Mouse (Mus musculus): ENCODE measurements around the gene Hoxc8. TPM values are rescaled to one million over a fixed set of nuclear protein-coding genes. Genes with fewer than 3 reads are reported as not detected.

The Hoxc8 gene
- polyA plus RNA-seq, 1 experiment from 2014 or later: not detected

GRCm38 (mm10) chr15:102969296-102969695 lies 21.1 kb upstream of the Hoxc8 start:
- Histone ChIP-seq H3K4me1 (replicated peaks; ENCODE audit: control insufficient read depth, insufficient read depth, low read length) (no peaks in the 10 kb centered on the region), H3K27me3 (ENCODE audit: control insufficient read depth, insufficient read depth, low read length) (peaks cover 96% of the 10 kb centered on the region), H3K9me3 (ENCODE audit: control insufficient read depth, low read length) (no peaks in the 10 kb centered on the region), H3K9ac (ENCODE audit: low read depth, low read length) (no peak overlapping the region), H3K4me3 (ENCODE audit: low read depth, low read length) (no peak overlapping the region), H3K4me2 (replicated peaks; ENCODE audit: low read depth, low read length) (no peak overlapping the region), H3K27ac (ENCODE audit: low read depth, low read length) (no peak overlapping the region), H3K36me3 (ENCODE audit: control insufficient read depth, insufficient read depth, low read length) (no peaks in the 10 kb centered on the region)
- no peak for ATAC-seq (ENCODE audit: low FRiP score)
- no peak for DNase-seq (ENCODE audit: low spot score)
- 50% methylated on average over 1 of the region's 1 CpGs for WGBS

- no peak overlapping the region for H3K9ac ChIP-seq (ENCODE audit: low read depth, low read length)
- H3K4me1 ChIP-seq (replicated peaks; ENCODE audit: control insufficient read depth, insufficient read depth, low read length): no peaks in the 10 kb centered on the region
- H3K9me3 ChIP-seq (ENCODE audit: control insufficient read depth, low read length): no peaks in the 10 kb centered on the region
- peaks cover 94% of the 10 kb centered on the region for H3K27me3 ChIP-seq (ENCODE audit: control insufficient read depth, insufficient read depth, low read length)
- ATAC-seq (ENCODE audit: low FRiP score) (no peak), DNase-seq (ENCODE audit: low spot score) (no peak)
- H3K36me3 ChIP-seq (ENCODE audit: control insufficient read depth, insufficient read depth, low read length): no peaks in the 10 kb centered on the region
- WGBS: 4% methylated on average over 12 of the region's 12 CpGs
- H3K27ac ChIP-seq (ENCODE audit: low read depth, low read length): no peak overlapping the region
- H3K4me3 ChIP-seq (ENCODE audit: low read depth, low read length): no peak overlapping the region
- H3K4me2 ChIP-seq (replicated peaks; ENCODE audit: low read depth, low read length): no peak overlapping the region
Observed at GRCm38 (mm10) chr15:102970740-102971139, 19.7 kb upstream of the Hoxc8 start.

DNA sequence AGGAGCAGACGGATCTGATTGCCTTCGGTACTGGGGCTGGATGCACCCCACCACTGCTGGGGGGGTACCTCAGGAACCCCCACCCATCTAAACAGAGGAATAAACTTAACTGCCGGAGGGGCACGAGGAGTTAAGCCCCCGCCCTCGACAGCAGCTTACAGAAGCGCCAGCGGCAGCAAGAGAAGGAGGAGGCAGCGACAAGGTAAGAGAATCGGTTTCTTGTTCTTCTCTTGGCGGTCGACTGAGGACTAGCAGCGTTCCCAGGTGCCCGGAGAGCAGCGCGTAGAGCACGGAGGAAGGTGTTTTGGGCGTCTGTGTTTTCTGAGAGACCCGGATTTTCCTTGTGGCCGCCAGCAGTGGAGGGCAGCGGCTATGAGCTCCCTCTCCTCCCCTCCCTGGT lies 18.2 kb upstream of the Hoxc8 start:
- Histone ChIP-seq H3K9ac (ENCODE audit: low read depth, low read length) (no peak overlapping the region), H3K4me2 (replicated peaks; ENCODE audit: low read depth, low read length) (no peak overlapping the region), H3K27me3 (ENCODE audit: control insufficient read depth, insufficient read depth, low read length) (peaks cover 94% of the 10 kb centered on the region), H3K27ac (ENCODE audit: low read depth, low read length) (no peak overlapping the region), H3K9me3 (ENCODE audit: control insufficient read depth, low read length) (no peaks in the 10 kb centered on the region), H3K4me1 (replicated peaks; ENCODE audit: control insufficient read depth, insufficient read depth, low read length) (no peaks in the 10 kb centered on the region), H3K4me3 (ENCODE audit: low read depth, low read length) (no peak overlapping the region), H3K36me3 (ENCODE audit: control insufficient read depth, insufficient read depth, low read length) (no peaks in the 10 kb centered on the region)
- DNase-seq (ENCODE audit: low spot score) (no peak), ATAC-seq (ENCODE audit: low FRiP score) (no peak)
- WGBS: 2% methylated on average over 21 of the region's 21 CpGs

DNA sequence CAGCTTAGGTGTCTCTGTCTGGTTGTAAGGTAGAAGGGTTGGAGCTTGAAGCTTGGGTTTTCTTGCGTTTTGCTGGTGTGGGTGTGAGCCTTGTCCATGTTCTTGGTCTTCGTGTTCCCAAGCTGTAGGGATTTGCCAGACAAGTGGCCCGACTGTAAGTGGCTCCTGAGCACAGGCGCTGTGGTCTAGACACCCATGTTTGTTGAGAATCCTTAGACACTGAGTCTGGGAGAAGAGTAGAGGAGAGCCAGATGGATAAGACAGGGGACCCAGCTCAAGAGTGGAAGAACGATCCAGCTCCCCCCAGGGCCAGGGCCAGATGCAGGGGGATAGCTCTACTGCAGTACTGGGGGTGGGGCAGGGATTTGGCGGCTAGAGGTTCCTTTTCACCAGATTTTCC lies 17.7 kb upstream of the Hoxc8 start:
- peaks cover 94% of the 10 kb centered on the region for H3K27me3 ChIP-seq (ENCODE audit: control insufficient read depth, insufficient read depth, low read length)
- H3K4me3 ChIP-seq (ENCODE audit: low read depth, low read length): no peak overlapping the region
- DNase-seq (ENCODE audit: low spot score) (no peak), ATAC-seq (ENCODE audit: low FRiP score) (no peak)
- under 1% methylated on average over 6 of the region's 6 CpGs for WGBS
- no peak overlapping the region for H3K4me2 ChIP-seq (replicated peaks; ENCODE audit: low read depth, low read length)
- H3K4me1 ChIP-seq (replicated peaks; ENCODE audit: control insufficient read depth, insufficient read depth, low read length): no peaks in the 10 kb centered on the region
- no peak overlapping the region for H3K9ac ChIP-seq (ENCODE audit: low read depth, low read length)
- no peaks in the 10 kb centered on the region for H3K9me3 ChIP-seq (ENCODE audit: control insufficient read depth, low read length)
- no peak overlapping the region for H3K27ac ChIP-seq (ENCODE audit: low read depth, low read length)
- H3K36me3 ChIP-seq (ENCODE audit: control insufficient read depth, insufficient read depth, low read length): no peaks in the 10 kb centered on the region

DNA sequence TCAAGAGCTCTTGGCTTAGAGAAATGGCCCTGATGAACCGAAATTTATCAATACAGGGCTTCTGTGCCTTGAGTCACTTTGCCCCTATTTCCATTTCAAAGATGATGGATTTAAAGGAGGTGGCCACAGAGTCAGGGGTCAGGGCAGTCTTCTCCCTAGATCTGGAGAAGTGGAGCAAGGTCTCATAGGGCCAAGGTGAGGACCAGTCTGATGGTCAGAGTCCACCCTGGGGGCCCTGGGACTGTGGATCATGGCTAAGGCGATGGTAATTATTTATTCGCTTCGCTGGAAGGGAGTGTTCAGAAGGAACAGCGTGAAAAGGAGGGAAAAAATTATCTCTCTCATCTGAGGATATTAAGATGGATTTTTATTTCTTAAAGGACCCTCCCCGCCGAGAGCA lies 15.4 kb upstream of the Hoxc8 start:
- no peaks in the 10 kb centered on the region for H3K4me1 ChIP-seq (replicated peaks; ENCODE audit: control insufficient read depth, insufficient read depth, low read length)
- WGBS: 5% methylated on average over 7 of the region's 7 CpGs
- H3K27me3 ChIP-seq (ENCODE audit: control insufficient read depth, insufficient read depth, low read length): peaks cover 96% of the 10 kb centered on the region
- no peak overlapping the region for H3K4me3 ChIP-seq (ENCODE audit: low read depth, low read length)
- no peak overlapping the region for H3K27ac ChIP-seq (ENCODE audit: low read depth, low read length)
- no peaks in the 10 kb centered on the region for H3K36me3 ChIP-seq (ENCODE audit: control insufficient read depth, insufficient read depth, low read length)
- no peaks in the 10 kb centered on the region for H3K9me3 ChIP-seq (ENCODE audit: control insufficient read depth, low read length)
- ATAC-seq (ENCODE audit: low FRiP score) (no peak), DNase-seq (ENCODE audit: low spot score) (no peak)
- H3K9ac ChIP-seq (ENCODE audit: low read depth, low read length): no peak overlapping the region
- H3K4me2 ChIP-seq (replicated peaks; ENCODE audit: low read depth, low read length): no peak overlapping the region

- peaks cover 96% of the 10 kb centered on the region for H3K27me3 ChIP-seq (ENCODE audit: control insufficient read depth, insufficient read depth, low read length)
- no peak overlapping the region for H3K4me2 ChIP-seq (replicated peaks; ENCODE audit: low read depth, low read length)
- H3K4me1 ChIP-seq (replicated peaks; ENCODE audit: control insufficient read depth, insufficient read depth, low read length): no peaks in the 10 kb centered on the region
- WGBS: under 1% methylated on average over 21 of the region's 21 CpGs
- no peak overlapping the region for H3K27ac ChIP-seq (ENCODE audit: low read depth, low read length)
- DNase-seq (ENCODE audit: low spot score) (no peak), ATAC-seq (ENCODE audit: low FRiP score) (no peak)
- no peaks in the 10 kb centered on the region for H3K36me3 ChIP-seq (ENCODE audit: control insufficient read depth, insufficient read depth, low read length)
- no peak overlapping the region for H3K9ac ChIP-seq (ENCODE audit: low read depth, low read length)
- H3K9me3 ChIP-seq (ENCODE audit: control insufficient read depth, low read length): no peaks in the 10 kb centered on the region
- H3K4me3 ChIP-seq (ENCODE audit: low read depth, low read length): no peak overlapping the region
Observed at GRCm38 (mm10) chr15:102975688-102976111, 14.7 kb upstream of the Hoxc8 start.

DNA sequence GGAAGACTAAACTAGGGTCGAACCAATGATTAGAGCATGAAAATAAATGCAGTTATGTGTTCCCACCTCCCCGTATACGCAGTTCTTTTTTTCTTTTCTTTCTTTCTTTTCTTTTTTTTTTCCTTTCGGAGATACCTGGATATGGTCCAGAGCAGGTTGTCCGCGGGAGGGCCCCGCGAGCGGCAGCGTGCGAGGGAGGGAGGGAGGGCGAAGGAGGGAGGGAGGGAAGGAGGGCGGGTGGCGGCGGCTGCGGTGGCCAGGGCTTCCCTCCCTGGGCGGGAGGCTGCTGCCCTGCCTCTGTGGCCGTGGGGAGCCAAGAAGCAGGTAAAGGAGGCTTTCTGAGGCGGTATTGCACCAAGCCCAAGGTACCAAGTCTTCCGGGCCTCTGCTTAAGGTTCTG lies 14.2 kb upstream of the Hoxc8 start, which contains the start of gene Hoxc9:
Gene Hoxc9, plus strand, starts transcription at position 269 of the 400 bp plus-strand sequence.
- Histone ChIP-seq H3K9me3 (ENCODE audit: control insufficient read depth, low read length) (no peaks in the 10 kb centered on the region), H3K4me1 (replicated peaks; ENCODE audit: control insufficient read depth, insufficient read depth, low read length) (no peaks in the 10 kb centered on the region), H3K36me3 (ENCODE audit: control insufficient read depth, insufficient read depth, low read length) (no peaks in the 10 kb centered on the region), H3K9ac (ENCODE audit: low read depth, low read length) (no peak within 1 kb of the TSS), H3K27me3 (ENCODE audit: control insufficient read depth, insufficient read depth, low read length) (peaks cover 96% of the 10 kb centered on the region), H3K4me3 (ENCODE audit: low read depth, low read length) (no peak within 1 kb of the TSS), H3K27ac (ENCODE audit: low read depth, low read length) (no peak within 1 kb of the TSS), H3K4me2 (replicated peaks; ENCODE audit: low read depth, low read length) (no peak within 1 kb of the TSS)
- WGBS: 3% methylated on average over 6 of the region's 20 CpGs
- no peak for ATAC-seq (ENCODE audit: low FRiP score)
- DNase-seq (ENCODE audit: low spot score): no peak

DNA sequence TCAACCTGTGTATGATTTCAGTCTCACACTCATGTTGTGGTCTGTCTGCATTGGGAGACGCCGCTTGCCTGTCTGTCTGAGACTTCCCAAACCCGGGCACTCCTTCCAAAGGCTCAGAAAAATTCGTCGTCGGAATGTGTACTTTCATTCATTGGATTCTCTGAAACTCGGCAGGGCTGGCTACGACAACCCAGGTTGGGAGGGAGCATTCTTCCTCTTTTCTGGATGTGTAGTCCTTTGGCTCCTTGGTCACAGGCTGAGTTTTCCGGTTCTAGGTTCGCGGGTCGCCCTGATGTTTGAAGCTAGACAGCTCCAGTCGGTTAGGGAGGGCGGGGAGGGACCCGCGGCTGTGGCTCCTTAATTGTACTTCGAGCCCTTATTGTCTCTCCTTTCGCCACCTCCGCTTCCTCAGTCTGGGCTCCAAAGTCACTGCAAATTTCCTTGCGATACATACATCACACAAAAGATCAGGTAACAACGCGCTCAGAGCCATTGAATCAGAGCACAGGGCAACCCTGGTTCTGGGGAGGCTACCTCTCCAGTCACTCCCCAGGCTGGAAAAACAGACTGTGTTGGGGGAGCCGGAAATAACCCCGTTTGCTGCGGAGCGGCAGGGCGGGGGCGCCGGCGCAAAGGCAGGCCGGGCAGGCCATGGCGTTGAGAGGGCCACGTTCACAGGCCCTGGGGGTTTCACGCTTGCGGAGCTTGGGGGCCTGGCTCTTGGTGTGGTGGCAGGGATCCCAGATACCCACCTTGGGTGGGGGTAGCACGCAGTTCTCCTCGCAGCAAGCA lies 13.6 kb upstream of the Hoxc8 start:
- Histone ChIP-seq H3K27me3 (ENCODE audit: control insufficient read depth, insufficient read depth, low read length) (peaks cover 97% of the 10 kb centered on the region), H3K9ac (ENCODE audit: low read depth, low read length) (no peak overlapping the region), H3K4me3 (ENCODE audit: low read depth, low read length) (no peak overlapping the region)

GRCm38 (mm10) chr15:102977423-102977974 lies 12.9 kb upstream of the Hoxc8 start:
- H3K9me3 ChIP-seq (ENCODE audit: control insufficient read depth, low read length): no peaks in the 10 kb centered on the region
- H3K27me3 ChIP-seq (ENCODE audit: control insufficient read depth, insufficient read depth, low read length): peaks cover 97% of the 10 kb centered on the region
- no peaks in the 10 kb centered on the region for H3K4me1 ChIP-seq (replicated peaks; ENCODE audit: control insufficient read depth, insufficient read depth, low read length)
- H3K27ac ChIP-seq (ENCODE audit: low read depth, low read length): no peak overlapping the region
- no peaks in the 10 kb centered on the region for H3K36me3 ChIP-seq (ENCODE audit: control insufficient read depth, insufficient read depth, low read length)
- no peak overlapping the region for H3K4me3 ChIP-seq (ENCODE audit: low read depth, low read length)
- ATAC-seq (ENCODE audit: low FRiP score): no peak
- DNase-seq (ENCODE audit: low spot score): no peak
- no peak overlapping the region for H3K4me2 ChIP-seq (replicated peaks; ENCODE audit: low read depth, low read length)
- WGBS: 2% methylated on average over 16 of the region's 16 CpGs
- no peak overlapping the region for H3K9ac ChIP-seq (ENCODE audit: low read depth, low read length)

More for the DNA sequence above, 13.6 kb upstream of the Hoxc8 start:
- Histone ChIP-seq H3K4me1 (replicated peaks; ENCODE audit: control insufficient read depth, insufficient read depth, low read length) (no peaks in the 10 kb centered on the region), H3K9me3 (ENCODE audit: control insufficient read depth, low read length) (no peaks in the 10 kb centered on the region), H3K36me3 (ENCODE audit: control insufficient read depth, insufficient read depth, low read length) (no peaks in the 10 kb centered on the region), H3K4me2 (replicated peaks; ENCODE audit: low read depth, low read length) (no peak overlapping the region), H3K27ac (ENCODE audit: low read depth, low read length) (no peak overlapping the region)
- DNase-seq (ENCODE audit: low spot score): no peak
- WGBS: under 1% methylated on average over 37 of the region's 37 CpGs
- ATAC-seq (ENCODE audit: low FRiP score): no peak
